Mouse (Mus musculus): ENCODE data around the gene Ftsj3. TPM values are rescaled to one million over a fixed set of nuclear protein-coding genes. Genes with fewer than 3 reads are reported as not detected.

Gene Ftsj3
- 59.4 and 61.2 TPM in 2 replicates for polyA plus RNA-seq (2014; fragmentation: Nextera tagmentation; extraction: Ambion mirVana)

GRCm38 (mm10) chr11:106255685-106256451, at the start of gene Ftsj3, which contains the start of gene Psmc5:
TSS of gene Ftsj3 (minus strand) at chr11:106256079.
TSS of gene Psmc5 (plus strand) at chr11:106256154.
- H3K27me3 ChIP-seq (ENCODE audit: control insufficient read depth, insufficient read depth, low read length): no peaks in the 10 kb centered on the region
- peak; percentile 98 for DNase-seq (ENCODE audit: low spot score)
- peak within 1 kb of the TSS; percentile 92 for H3K4me2 ChIP-seq (replicated peaks; ENCODE audit: low read depth, low read length)
- under 1% methylated on average over 42 of the region's 42 CpGs for WGBS
- peaks cover 2% of the 10 kb centered on the region; the same call in 1 of the 2 replicates for H3K36me3 ChIP-seq (ENCODE audit: control insufficient read depth, insufficient read depth, low read length)
- H3K9ac ChIP-seq (ENCODE audit: low read depth, low read length): peak within 1 kb of the TSS; percentile 67
- peaks cover 6% of the 10 kb centered on the region for H3K4me1 ChIP-seq (replicated peaks; ENCODE audit: control insufficient read depth, insufficient read depth, low read length)
- H3K4me3 ChIP-seq (ENCODE audit: low read depth, low read length): peak within 1 kb of the TSS; percentile 77
- H3K27ac ChIP-seq (ENCODE audit: low read depth, low read length): peak within 1 kb of the TSS; percentile 55
- no peaks in the 10 kb centered on the region for H3K9me3 ChIP-seq (ENCODE audit: control insufficient read depth, low read length)
- ATAC-seq (ENCODE audit: low FRiP score): peak; percentile 95

GRCm38 (mm10) chr11:106305348-106306064, 49.6 kb upstream of the Ftsj3 start:
- Histone ChIP-seq H3K27ac (ENCODE audit: low read depth, low read length) (no peak overlapping the region), H3K4me1 (replicated peaks; ENCODE audit: control insufficient read depth, insufficient read depth, low read length) (no peaks in the 10 kb centered on the region), H3K9me3 (ENCODE audit: control insufficient read depth, low read length) (no peaks in the 10 kb centered on the region), H3K4me2 (replicated peaks; ENCODE audit: low read depth, low read length) (no peak overlapping the region), H3K4me3 (ENCODE audit: low read depth, low read length) (no peak overlapping the region), H3K9ac (ENCODE audit: low read depth, low read length) (no peak overlapping the region), H3K36me3 (ENCODE audit: control insufficient read depth, insufficient read depth, low read length) (no peaks in the 10 kb centered on the region), H3K27me3 (ENCODE audit: control insufficient read depth, insufficient read depth, low read length) (no peaks in the 10 kb centered on the region)
- WGBS: 79% methylated on average over 10 of the region's 10 CpGs
- no peak for ATAC-seq (ENCODE audit: low FRiP score)
- no peak for DNase-seq (ENCODE audit: low spot score)

- Histone ChIP-seq H3K4me1 (replicated peaks; ENCODE audit: control insufficient read depth, insufficient read depth, low read length) (no peaks in the 10 kb centered on the region), H3K4me2 (replicated peaks; ENCODE audit: low read depth, low read length) (no peak overlapping the region), H3K4me3 (ENCODE audit: low read depth, low read length) (no peak overlapping the region), H3K36me3 (ENCODE audit: control insufficient read depth, insufficient read depth, low read length) (no peaks in the 10 kb centered on the region), H3K27ac (ENCODE audit: low read depth, low read length) (no peak overlapping the region), H3K27me3 (ENCODE audit: control insufficient read depth, insufficient read depth, low read length) (no peaks in the 10 kb centered on the region), H3K9me3 (ENCODE audit: control insufficient read depth, low read length) (no peaks in the 10 kb centered on the region), H3K9ac (ENCODE audit: low read depth, low read length) (no peak overlapping the region)
- ATAC-seq (ENCODE audit: low FRiP score) (no peak), DNase-seq (ENCODE audit: low spot score) (peak; percentile 85)
- 23% methylated on average over 2 of the region's 2 CpGs for WGBS
Observed at GRCm38 (mm10) chr11:106302634-106303033, 46.8 kb upstream of the Ftsj3 start.

GRCm38 (mm10) chr11:106301765-106302164, 45.9 kb upstream of the Ftsj3 start, which contains the start of gene Gh:
TSS of gene Gh (minus strand) at chr11:106301865.
- Histone ChIP-seq H3K36me3 (ENCODE audit: control insufficient read depth, insufficient read depth, low read length) (no peaks in the 10 kb centered on the region), H3K27ac (ENCODE audit: low read depth, low read length) (no peak within 1 kb of the TSS), H3K27me3 (ENCODE audit: control insufficient read depth, insufficient read depth, low read length) (no peaks in the 10 kb centered on the region), H3K4me3 (ENCODE audit: low read depth, low read length) (no peak within 1 kb of the TSS), H3K9ac (ENCODE audit: low read depth, low read length) (no peak within 1 kb of the TSS), H3K4me1 (replicated peaks; ENCODE audit: control insufficient read depth, insufficient read depth, low read length) (no peaks in the 10 kb centered on the region), H3K4me2 (replicated peaks; ENCODE audit: low read depth, low read length) (no peak within 1 kb of the TSS), H3K9me3 (ENCODE audit: control insufficient read depth, low read length) (no peaks in the 10 kb centered on the region)
- no peak for DNase-seq (ENCODE audit: low spot score)
- WGBS: 81% methylated on average over 9 of the region's 9 CpGs
- ATAC-seq (ENCODE audit: low FRiP score): no peak

GRCm38 (mm10) chr11:106291861-106292260, 36.0 kb upstream of the Ftsj3 start:
- Histone ChIP-seq H3K4me2 (replicated peaks; ENCODE audit: low read depth, low read length) (no peak overlapping the region), H3K4me1 (replicated peaks; ENCODE audit: control insufficient read depth, insufficient read depth, low read length) (no peaks in the 10 kb centered on the region), H3K4me3 (ENCODE audit: low read depth, low read length) (no peak overlapping the region), H3K27me3 (ENCODE audit: control insufficient read depth, insufficient read depth, low read length) (no peaks in the 10 kb centered on the region), H3K9me3 (ENCODE audit: control insufficient read depth, low read length) (no peaks in the 10 kb centered on the region), H3K36me3 (ENCODE audit: control insufficient read depth, insufficient read depth, low read length) (no peaks in the 10 kb centered on the region), H3K9ac (ENCODE audit: low read depth, low read length) (no peak overlapping the region), H3K27ac (ENCODE audit: low read depth, low read length) (no peak overlapping the region)
- 84% methylated on average over 2 of the region's 2 CpGs for WGBS
- no peak for ATAC-seq (ENCODE audit: low FRiP score)
- DNase-seq (ENCODE audit: low spot score): no peak

GRCm38 (mm10) chr11:106290376-106290775, 34.5 kb upstream of the Ftsj3 start:
- Histone ChIP-seq H3K27me3 (ENCODE audit: control insufficient read depth, insufficient read depth, low read length) (no peaks in the 10 kb centered on the region), H3K4me3 (ENCODE audit: low read depth, low read length) (no peak overlapping the region), H3K36me3 (ENCODE audit: control insufficient read depth, insufficient read depth, low read length) (no peaks in the 10 kb centered on the region), H3K9me3 (ENCODE audit: control insufficient read depth, low read length) (no peaks in the 10 kb centered on the region), H3K9ac (ENCODE audit: low read depth, low read length) (no peak overlapping the region), H3K4me1 (replicated peaks; ENCODE audit: control insufficient read depth, insufficient read depth, low read length) (no peaks in the 10 kb centered on the region), H3K27ac (ENCODE audit: low read depth, low read length) (no peak overlapping the region), H3K4me2 (replicated peaks; ENCODE audit: low read depth, low read length) (no peak overlapping the region)
- WGBS: 91% methylated on average over 5 of the region's 5 CpGs
- ATAC-seq (ENCODE audit: low FRiP score): no peak
- no peak for DNase-seq (ENCODE audit: low spot score)

GRCm38 (mm10) chr11:106289369-106289768, 33.5 kb upstream of the Ftsj3 start:
- no peak overlapping the region for H3K27ac ChIP-seq (ENCODE audit: low read depth, low read length)
- no peak overlapping the region for H3K4me3 ChIP-seq (ENCODE audit: low read depth, low read length)
- no peak overlapping the region for H3K9ac ChIP-seq (ENCODE audit: low read depth, low read length)
- H3K9me3 ChIP-seq (ENCODE audit: control insufficient read depth, low read length): no peaks in the 10 kb centered on the region
- H3K27me3 ChIP-seq (ENCODE audit: control insufficient read depth, insufficient read depth, low read length): no peaks in the 10 kb centered on the region
- ATAC-seq (ENCODE audit: low FRiP score): no peak
- DNase-seq (ENCODE audit: low spot score): no peak
- no peaks in the 10 kb centered on the region for H3K36me3 ChIP-seq (ENCODE audit: control insufficient read depth, insufficient read depth, low read length)
- no peaks in the 10 kb centered on the region for H3K4me1 ChIP-seq (replicated peaks; ENCODE audit: control insufficient read depth, insufficient read depth, low read length)
- 78% methylated on average over 8 of the region's 8 CpGs for WGBS
- H3K4me2 ChIP-seq (replicated peaks; ENCODE audit: low read depth, low read length): no peak overlapping the region

- 76% methylated on average over 11 of the region's 11 CpGs for WGBS
- H3K4me3 ChIP-seq (ENCODE audit: low read depth, low read length): no peak overlapping the region
Observed at GRCm38 (mm10) chr11:106286987-106287386, 31.1 kb upstream of the Ftsj3 start.

More at GRCm38 (mm10) chr11:106286987-106287386, 31.1 kb upstream of the Ftsj3 start:
- no peaks in the 10 kb centered on the region for H3K9me3 ChIP-seq (ENCODE audit: control insufficient read depth, low read length)
- ATAC-seq (ENCODE audit: low FRiP score) (no peak), DNase-seq (ENCODE audit: low spot score) (no peak)
- no peak overlapping the region for H3K27ac ChIP-seq (ENCODE audit: low read depth, low read length)
- H3K4me1 ChIP-seq (replicated peaks; ENCODE audit: control insufficient read depth, insufficient read depth, low read length): no peaks in the 10 kb centered on the region
- H3K4me2 ChIP-seq (replicated peaks; ENCODE audit: low read depth, low read length): no peak overlapping the region
- H3K36me3 ChIP-seq (ENCODE audit: control insufficient read depth, insufficient read depth, low read length): no peaks in the 10 kb centered on the region
- no peaks in the 10 kb centered on the region for H3K27me3 ChIP-seq (ENCODE audit: control insufficient read depth, insufficient read depth, low read length)
- H3K9ac ChIP-seq (ENCODE audit: low read depth, low read length): no peak overlapping the region
